Mouse (Mus musculus) stomach, postnatal 0 days (tissue): Measurements from ENCODE around the gene Keg1.

Experiments used
- CTCF ChIP-seq: IDR thresholded peaks from 2 replicates; pipeline ENCODE4 v1.5.1; 2016; ENCODE audit warnings: antibody characterized with exemption, low read depth, mild to moderate bottlenecking, moderate library complexity
- EP300 ChIP-seq: optimal IDR thresholded peaks from 2 replicates; pipeline ENCODE3; 2016; ENCODE audit warnings: antibody characterized with exemption

GRCm38 (mm10) chr19:12731950-12732349, 36.4 kb downstream of the Keg1 start:
- no peak for TF ChIP-seq CTCF
- TF ChIP-seq EP300, result no peak
